Mouse (Mus musculus): ENCODE results near the gene Fbxl13. TPM values are rescaled to one million over a fixed set of nuclear protein-coding genes. Genes with fewer than 3 reads are reported as not detected.

Fbxl13 gene
- total RNA-seq (2021), result not detected

DNA sequence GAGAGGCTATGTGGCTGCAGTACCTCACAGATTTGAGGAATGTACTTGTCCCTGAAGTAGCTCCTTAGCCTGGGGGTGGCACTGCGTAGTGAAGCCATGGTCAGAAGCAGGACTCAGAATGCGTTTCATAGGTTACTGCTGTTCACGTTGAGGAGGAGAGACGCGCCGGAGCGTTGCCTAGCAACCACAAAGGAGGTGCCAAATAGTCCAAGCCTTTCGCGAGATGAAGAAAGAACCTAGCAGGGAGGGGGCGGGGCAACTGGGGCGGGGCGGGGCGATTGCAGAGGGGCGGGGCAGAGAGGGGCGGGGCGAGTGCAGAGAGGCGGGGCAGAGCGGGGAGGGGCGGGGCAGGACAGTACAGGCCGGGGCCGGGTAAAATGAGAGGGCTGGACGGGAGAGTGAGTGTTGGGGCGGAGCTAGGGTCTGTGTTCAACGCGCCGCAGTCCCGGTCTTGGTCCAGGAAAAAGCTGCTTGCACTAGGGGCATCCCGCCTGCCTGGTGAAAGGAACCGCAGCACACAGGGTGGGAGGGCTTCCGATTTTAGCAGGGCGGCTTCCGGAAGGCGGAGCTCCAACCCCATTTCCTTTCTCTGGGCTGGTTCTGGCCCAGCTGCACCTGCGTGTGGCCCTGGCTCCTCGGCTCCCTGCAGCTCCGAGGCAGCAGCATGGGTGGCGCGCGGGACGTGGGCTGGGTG is at the start of gene Fbxl13, which contains the start of gene Armc10:
Fbxl13 (minus strand) TSS at position 196 of the 694 bp plus-strand sequence.
Armc10 (plus strand) TSS at position 375 of the 694 bp plus-strand sequence.
- intact Hi-C loops (cut with DNase I), result loop anchor here (5.0 to 10.0 kb wide), 2 partner anchors 57 to 761 kb away; partner anchors contain the start of genes Napepld, Phtf2 and Tmem60
- DNase-seq (ENCODE audit: low spot score), result peak; percentile 77

DNA sequence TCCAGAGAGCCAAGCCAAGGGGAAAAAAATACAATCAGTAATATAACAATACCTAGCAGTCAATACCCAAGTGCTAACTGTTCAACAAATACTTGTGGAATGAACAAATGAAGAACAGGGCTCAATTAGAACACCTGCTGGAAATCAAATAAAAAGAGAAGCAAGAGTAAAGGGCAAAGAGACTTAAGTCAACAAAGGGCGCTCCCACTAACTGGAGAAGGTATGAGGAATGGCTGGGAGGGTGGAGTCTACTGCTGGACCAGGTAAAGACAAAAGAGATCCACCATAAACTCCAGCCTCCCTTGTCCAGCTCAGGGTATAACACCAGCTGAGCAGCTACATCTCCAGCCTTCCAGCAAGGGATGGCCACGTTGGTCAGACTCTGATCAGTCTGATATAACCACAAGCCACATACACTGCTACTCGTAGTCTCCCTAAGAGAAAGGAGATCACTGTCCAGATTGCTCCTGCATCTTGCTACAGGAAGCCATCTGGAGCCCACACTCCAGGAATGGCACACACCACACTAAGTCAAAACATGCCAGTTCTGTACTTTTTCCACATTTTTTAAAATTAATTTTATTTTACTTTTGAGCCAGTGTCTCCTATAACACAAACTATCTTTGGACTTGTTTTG is 49.5 kb upstream of the Fbxl13 start:
- DNase-seq (ENCODE audit: low spot score), result no peak
- intact Hi-C loops (cut with DNase I), result no loop called here

GRCm38 (mm10) chr5:21693372-21693870 is 48.0 kb upstream of the Fbxl13 start:
- intact Hi-C loops (cut with DNase I), result no loop called here

GRCm38 (mm10) chr5:21692230-21692629 is 46.8 kb upstream of the Fbxl13 start:
- intact Hi-C loops (cut with DNase I), result no loop called here
- DNase-seq (ENCODE audit: low spot score), result no peak

More at GRCm38 (mm10) chr5:21693372-21693870, 48.0 kb upstream of the Fbxl13 start:
- no peak for DNase-seq (ENCODE audit: low spot score)

DNA sequence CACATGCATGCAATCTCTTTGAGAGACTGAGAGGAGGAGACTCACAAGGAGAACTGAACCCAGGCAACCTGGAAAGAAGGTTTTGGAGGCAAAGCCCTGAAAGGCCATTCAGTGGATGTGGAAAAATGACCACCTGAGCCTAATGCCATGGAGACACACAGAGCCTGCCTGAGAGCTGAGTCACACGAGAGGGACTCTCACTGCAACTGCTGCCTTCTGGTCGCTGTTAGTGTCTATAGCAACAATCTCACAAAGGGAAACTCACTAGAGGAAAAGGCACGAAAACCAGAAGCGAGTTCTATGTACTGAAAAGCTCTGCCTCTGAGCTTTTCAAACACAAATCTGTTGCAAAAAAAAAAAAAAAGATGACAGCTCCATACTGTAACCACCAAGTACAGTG is 41.6 kb upstream of the Fbxl13 start:
- no peak for DNase-seq (ENCODE audit: low spot score)
- intact Hi-C loops (cut with DNase I), result no loop called here

- intact Hi-C loops (cut with DNase I), result no loop called here
- DNase-seq (ENCODE audit: low spot score), result no peak
Observed at GRCm38 (mm10) chr5:21685001-21685400, 39.6 kb upstream of the Fbxl13 start.

DNA sequence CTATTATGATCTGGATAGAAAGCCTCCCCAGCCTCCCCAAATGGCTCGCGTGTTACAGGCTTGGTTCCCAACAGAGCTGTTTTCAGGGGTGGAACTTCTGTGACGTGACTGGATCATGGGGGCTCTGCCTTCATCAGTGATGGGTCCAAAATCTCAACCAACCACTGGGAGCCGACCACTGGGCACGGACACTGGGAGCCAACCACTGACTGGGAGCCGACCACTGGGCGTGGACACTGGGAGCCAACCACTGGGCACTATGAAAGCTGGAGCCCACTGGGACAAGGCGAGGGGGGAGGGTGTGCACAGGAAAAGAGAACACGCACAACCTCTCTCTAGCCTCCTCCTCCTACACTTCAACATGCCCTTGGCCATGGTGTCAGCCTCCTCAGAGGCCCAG is 38.4 kb upstream of the Fbxl13 start:
- intact Hi-C loops (cut with DNase I), result no loop called here
- peak; percentile 6 for DNase-seq (ENCODE audit: low spot score)

- no peak for DNase-seq (ENCODE audit: low spot score)
- intact Hi-C loops (cut with DNase I), result no loop called here
Observed at GRCm38 (mm10) chr5:21680940-21681339, 35.5 kb upstream of the Fbxl13 start.

- DNase-seq (ENCODE audit: low spot score), result no peak
- intact Hi-C loops (cut with DNase I), result no loop called here
Observed at GRCm38 (mm10) chr5:21680029-21680428, 34.6 kb upstream of the Fbxl13 start.

DNA sequence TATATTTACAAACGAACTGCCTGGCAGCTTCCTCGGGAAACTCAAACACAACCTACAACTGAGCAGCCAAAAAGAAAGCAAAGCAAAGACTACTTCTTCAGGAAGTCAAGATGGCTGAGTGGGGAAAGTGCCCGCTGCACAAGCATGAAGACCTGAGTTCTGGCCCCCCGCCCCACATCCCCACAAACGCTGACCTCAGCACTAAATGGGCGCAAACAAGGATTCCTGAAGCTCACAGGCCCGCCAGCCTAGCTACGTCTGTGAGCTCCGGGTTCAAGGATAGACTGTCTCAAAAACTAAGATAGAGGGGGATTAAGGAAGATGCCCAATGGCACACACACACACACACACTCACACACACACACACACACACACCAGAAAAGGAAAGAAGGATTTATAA is 32.9 kb upstream of the Fbxl13 start:
- intact Hi-C loops (cut with DNase I), result no loop called here

GRCm38 (mm10) chr5:21677939-21678338 is 32.5 kb upstream of the Fbxl13 start:
- intact Hi-C loops (cut with DNase I), result no loop called here
- DNase-seq (ENCODE audit: low spot score), result no peak

More for the DNA sequence above, 32.9 kb upstream of the Fbxl13 start:
- DNase-seq (ENCODE audit: low spot score), result no peak

DNA sequence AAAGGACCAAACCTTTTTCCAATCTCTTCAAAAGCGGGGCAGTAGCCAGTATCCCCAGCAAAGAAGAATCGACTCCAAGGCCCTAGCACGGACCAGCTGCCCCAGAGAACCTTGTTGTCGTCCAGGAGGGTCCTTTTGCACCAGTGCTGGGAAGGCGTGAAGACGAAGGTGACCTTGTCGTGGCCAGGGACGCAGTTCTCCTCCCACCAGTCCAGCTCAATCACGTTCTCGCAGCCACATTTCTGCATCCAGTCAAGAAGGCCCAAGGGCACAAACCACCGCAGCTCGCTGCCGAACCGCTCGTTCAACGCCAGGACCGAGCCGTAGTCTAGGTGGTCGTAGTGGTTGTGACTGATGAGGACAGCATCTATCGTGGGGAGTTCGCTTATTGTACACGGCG is 30.1 kb upstream of the Fbxl13 start:
- no peak for DNase-seq (ENCODE audit: low spot score)
- intact Hi-C loops (cut with DNase I), result no loop called here

DNA sequence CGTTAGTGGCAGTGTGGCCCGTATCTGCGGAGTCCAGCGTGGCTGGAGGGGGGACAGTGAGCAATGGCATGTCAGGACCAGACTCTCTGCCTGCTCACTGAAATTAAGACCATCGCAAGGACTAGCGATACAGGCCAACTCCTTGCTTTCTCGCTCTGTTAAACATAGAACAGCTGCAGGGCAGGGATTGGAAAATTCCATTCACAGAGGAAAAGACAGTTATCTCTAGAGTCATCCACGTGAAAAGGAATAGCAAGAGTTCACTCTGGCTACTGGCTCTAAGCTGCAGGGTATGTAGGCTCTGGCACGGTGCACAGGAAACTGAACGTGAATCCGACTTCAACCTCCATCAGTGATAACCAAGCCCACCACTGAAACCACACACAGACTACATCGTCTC is 29.6 kb upstream of the Fbxl13 start:
- no peak for DNase-seq (ENCODE audit: low spot score)
- intact Hi-C loops (cut with DNase I), result no loop called here

- intact Hi-C loops (cut with DNase I), result no loop called here
- no peak for DNase-seq (ENCODE audit: low spot score)
Observed at GRCm38 (mm10) chr5:21673742-21674141, 28.3 kb upstream of the Fbxl13 start.

DNA sequence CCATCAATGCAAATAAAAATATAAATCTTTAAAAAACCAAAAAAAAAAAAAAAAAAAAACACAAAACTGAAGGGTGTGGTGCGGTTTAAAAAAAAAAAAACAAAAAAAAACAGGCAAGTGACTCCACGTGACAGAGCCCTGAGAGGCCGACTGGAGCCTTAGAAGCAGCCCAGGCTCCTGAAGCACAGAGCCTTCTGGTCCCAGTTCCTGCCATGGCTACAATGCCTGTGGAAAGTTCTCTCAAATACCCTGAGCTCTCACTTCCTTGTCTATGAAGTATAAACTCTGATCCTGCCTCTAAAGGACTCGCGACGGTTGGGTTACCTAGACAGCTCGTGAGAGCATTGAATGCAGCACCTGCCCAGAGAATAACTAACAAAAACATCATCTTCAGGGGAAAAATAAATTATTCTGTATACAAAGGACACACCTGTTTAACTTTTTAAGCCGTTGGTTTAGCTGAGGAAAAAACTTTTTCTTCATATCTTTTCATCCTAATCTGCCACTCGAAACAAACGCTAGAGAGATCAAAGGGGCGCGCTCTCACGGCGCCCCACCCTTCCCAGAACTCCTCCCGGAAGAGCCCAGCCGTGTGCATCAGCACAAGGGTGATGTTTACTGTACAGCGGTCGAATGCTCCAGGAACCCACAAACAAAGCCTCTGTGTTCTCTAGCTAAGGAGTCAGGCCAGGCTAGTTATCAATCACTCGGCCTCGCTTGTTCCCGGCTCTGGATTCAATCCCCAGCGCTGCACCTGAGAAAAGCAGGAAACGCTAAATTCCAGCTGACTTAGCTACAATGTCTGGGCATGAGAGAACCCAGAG is 27.6 kb upstream of the Fbxl13 start:
- no peak for DNase-seq (ENCODE audit: low spot score)
- intact Hi-C loops (cut with DNase I), result no loop called here

DNA sequence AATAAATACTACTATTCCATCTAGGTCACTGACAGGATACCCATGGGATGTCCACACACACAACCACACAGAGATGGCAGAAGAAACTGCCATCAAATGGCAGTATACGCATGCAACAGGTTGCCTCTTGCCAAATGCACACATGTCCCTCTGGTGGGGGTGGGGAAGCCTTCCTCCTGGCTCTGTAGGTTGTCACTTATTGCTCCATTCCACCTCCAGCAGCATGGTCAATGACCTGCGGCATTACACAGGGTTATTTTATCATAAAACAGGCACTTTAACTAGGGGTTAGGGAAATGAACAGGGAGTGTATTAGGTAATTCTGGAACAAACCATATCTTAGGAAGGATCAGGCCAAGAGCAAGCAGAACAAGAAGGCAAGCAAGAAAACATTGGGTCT is 23.9 kb upstream of the Fbxl13 start:
- no peak for DNase-seq (ENCODE audit: low spot score)
- intact Hi-C loops (cut with DNase I), result no loop called here

DNA sequence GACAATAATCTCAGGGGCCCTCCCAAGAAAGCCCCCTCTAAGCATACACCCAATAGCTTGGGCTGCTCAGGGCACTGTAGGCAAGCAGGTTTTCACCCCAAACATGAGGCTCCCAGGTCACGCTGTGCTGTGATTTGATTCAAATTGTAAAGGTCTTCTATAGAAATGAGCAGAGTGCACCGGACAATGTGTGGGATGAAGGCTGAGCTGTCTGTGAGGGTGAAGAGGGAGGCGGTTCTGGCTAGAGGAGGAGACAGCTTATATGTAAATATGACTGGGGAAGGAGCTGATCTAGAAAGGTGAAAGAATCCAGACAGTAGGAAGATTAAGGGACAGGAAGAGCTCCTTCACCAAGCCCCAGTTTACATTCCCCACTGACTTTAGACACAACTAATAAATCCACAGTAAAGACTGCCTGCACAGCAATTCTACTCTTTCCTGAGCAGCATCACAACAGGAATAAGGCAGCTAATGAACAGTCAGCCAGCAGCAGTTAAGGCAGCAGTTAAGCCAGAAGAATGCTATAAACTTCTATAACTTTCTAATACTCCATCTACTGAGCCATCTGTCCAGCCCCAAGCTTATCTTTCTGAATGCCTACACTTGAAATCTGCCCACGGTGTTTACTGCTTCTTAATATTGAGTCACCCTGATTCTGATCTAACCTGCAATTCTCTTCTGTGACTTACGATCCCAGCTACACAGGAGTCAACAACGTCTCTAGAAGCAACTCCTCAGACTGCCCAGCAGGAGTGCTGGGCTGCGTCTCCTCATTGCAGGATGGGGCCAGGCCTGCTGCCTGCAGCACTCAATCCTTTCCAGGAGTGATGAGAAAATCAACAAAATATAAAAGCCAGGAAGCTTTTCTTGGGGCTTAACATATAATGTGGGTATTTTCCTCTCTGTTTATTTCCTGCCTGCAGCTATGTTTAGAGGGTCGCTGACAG is 22.0 kb upstream of the Fbxl13 start:
- intact Hi-C loops (cut with DNase I), result no loop called here
- no peak for DNase-seq (ENCODE audit: low spot score)

GRCm38 (mm10) chr5:21663081-21663480 is 17.6 kb upstream of the Fbxl13 start:
- intact Hi-C loops (cut with DNase I), result no loop called here
- no peak for DNase-seq (ENCODE audit: low spot score)

- intact Hi-C loops (cut with DNase I), result no loop called here
- no peak for DNase-seq (ENCODE audit: low spot score)
Observed at GRCm38 (mm10) chr5:21660850-21661249, 15.4 kb upstream of the Fbxl13 start.
